Mouse (Mus musculus): Measurements from ENCODE around the gene Entr1. TPM values are rescaled to one million over a fixed set of nuclear protein-coding genes. Genes with fewer than 3 reads are reported as not detected.

Entr1 gene
- 75.3 and 85.5 TPM in 2 replicates for polyA plus RNA-seq (2015; fragmentation: Nextera tagmentation; extraction: Ambion mirVana)

GRCm38 (mm10) chr2:26389154-26389690 lies at the start of gene Entr1, which contains the start of gene Pmpca:
Gene Entr1, minus strand, starts transcription at chr2:26389316.
Gene Pmpca, plus strand, starts transcription at chr2:26389339.
- peak; percentile 94 for ATAC-seq
- H3K4me3 ChIP-seq (ENCODE audit: low read depth, low read length), result peak within 1 kb of the TSS; percentile 99
- H3K4me2 ChIP-seq (replicated peaks; ENCODE audit: low read depth, low read length), result peak within 1 kb of the TSS; percentile 96
- whole genome bisulfite sequencing, result under 1% methylated on average over 42 of the region's 60 CpGs
- H3K27me3 ChIP-seq (replicated peaks; ENCODE audit: insufficient read depth, low read length), result no peaks in the 10 kb centered on the region
- peaks cover 5% of the 10 kb centered on the region; the same call in 1 of the 2 replicates for H3K4me1 ChIP-seq (ENCODE audit: insufficient read depth, low read depth, low read length)
- peak; percentile 91 for DNase-seq (ENCODE audit: low spot score)
- peak within 1 kb of the TSS; percentile 74 for H3K27ac ChIP-seq (ENCODE audit: low read length)
- peak within 1 kb of the TSS; percentile 74 for H3K9ac ChIP-seq (replicated peaks; ENCODE audit: low read depth)
- no peaks in the 10 kb centered on the region for H3K9me3 ChIP-seq (ENCODE audit: low read length)
- TF ChIP-seq EP300 (IDR thresholded peaks at IDR 0.05) (no peak), CTCF (IDR thresholded peaks at IDR 0.05) (no peak)
- peaks cover 34% of the 10 kb centered on the region for H3K36me3 ChIP-seq (ENCODE audit: insufficient read depth, low read length)

DNA sequence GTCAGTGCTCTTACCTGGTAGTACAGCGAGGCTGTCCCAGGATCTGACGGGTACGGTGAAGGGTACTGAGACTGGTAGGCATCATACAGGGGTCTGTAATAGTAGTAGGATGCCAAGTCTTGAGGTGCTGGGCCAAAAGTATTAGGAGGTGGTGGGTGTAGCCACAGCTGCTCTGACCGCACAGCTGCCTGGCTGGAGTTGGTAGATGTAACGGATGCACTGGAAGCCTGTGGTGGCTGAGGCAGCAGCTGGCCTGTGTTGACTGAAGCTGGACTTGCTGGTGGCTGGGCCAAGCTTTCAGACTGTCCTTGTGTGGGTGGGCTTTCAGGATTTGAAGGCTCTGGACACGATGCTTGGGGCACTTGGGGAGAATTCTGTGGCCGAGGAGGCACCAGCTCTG lies 49.3 kb upstream of the Entr1 start:
- Histone ChIP-seq H3K9me3 (ENCODE audit: low read length) (no peaks in the 10 kb centered on the region), H3K4me1 (ENCODE audit: insufficient read depth, low read depth, low read length) (no peaks in the 10 kb centered on the region), H3K9ac (replicated peaks; ENCODE audit: low read depth) (no peak overlapping the region), H3K27me3 (replicated peaks; ENCODE audit: insufficient read depth, low read length) (no peaks in the 10 kb centered on the region), H3K4me3 (ENCODE audit: low read depth, low read length) (no peak overlapping the region), H3K36me3 (ENCODE audit: insufficient read depth, low read length) (peaks cover 37% of the 10 kb centered on the region), H3K4me2 (replicated peaks; ENCODE audit: low read depth, low read length) (no peak overlapping the region), H3K27ac (ENCODE audit: low read length) (no peak overlapping the region)
- ATAC-seq, result no peak
- 87% methylated on average over 7 of the region's 7 CpGs for WGBS
- TF ChIP-seq EP300 (IDR thresholded peaks at IDR 0.05), result no peak
- no peak for TF ChIP-seq CTCF (IDR thresholded peaks at IDR 0.05)
- no peak for DNase-seq (ENCODE audit: low spot score)

GRCm38 (mm10) chr2:26437221-26437620 lies 48.1 kb upstream of the Entr1 start:
- ATAC-seq, result no peak
- 56% methylated on average over 4 of the region's 4 CpGs for WGBS
- TF ChIP-seq EP300 (IDR thresholded peaks at IDR 0.05), result no peak
- Histone ChIP-seq H3K27ac (ENCODE audit: low read length) (no peak overlapping the region), H3K9ac (replicated peaks; ENCODE audit: low read depth) (no peak overlapping the region), H3K4me1 (ENCODE audit: insufficient read depth, low read depth, low read length) (no peaks in the 10 kb centered on the region), H3K4me2 (replicated peaks; ENCODE audit: low read depth, low read length) (no peak overlapping the region), H3K36me3 (ENCODE audit: insufficient read depth, low read length) (peaks cover 37% of the 10 kb centered on the region), H3K4me3 (ENCODE audit: low read depth, low read length) (no peak overlapping the region), H3K27me3 (replicated peaks; ENCODE audit: insufficient read depth, low read length) (no peaks in the 10 kb centered on the region), H3K9me3 (ENCODE audit: low read length) (no peaks in the 10 kb centered on the region)
- no peak for DNase-seq (ENCODE audit: low spot score)

- Histone ChIP-seq H3K4me2 (replicated peaks; ENCODE audit: low read depth, low read length) (no peak overlapping the region), H3K4me1 (ENCODE audit: insufficient read depth, low read depth, low read length) (no peaks in the 10 kb centered on the region), H3K27me3 (replicated peaks; ENCODE audit: insufficient read depth, low read length) (no peaks in the 10 kb centered on the region), H3K36me3 (ENCODE audit: insufficient read depth, low read length) (peaks cover 35% of the 10 kb centered on the region), H3K9me3 (ENCODE audit: low read length) (no peaks in the 10 kb centered on the region), H3K27ac (ENCODE audit: low read length) (no peak overlapping the region), H3K9ac (replicated peaks; ENCODE audit: low read depth) (no peak overlapping the region), H3K4me3 (ENCODE audit: low read depth, low read length) (no peak overlapping the region)
- ATAC-seq (no peak), DNase-seq (ENCODE audit: low spot score) (no peak)
- WGBS, result 88% methylated on average over 7 of the region's 7 CpGs
- TF ChIP-seq CTCF (IDR thresholded peaks at IDR 0.05) (no peak), EP300 (IDR thresholded peaks at IDR 0.05) (no peak)
Measured at GRCm38 (mm10) chr2:26434791-26435572, 45.9 kb upstream of the Entr1 start.

DNA sequence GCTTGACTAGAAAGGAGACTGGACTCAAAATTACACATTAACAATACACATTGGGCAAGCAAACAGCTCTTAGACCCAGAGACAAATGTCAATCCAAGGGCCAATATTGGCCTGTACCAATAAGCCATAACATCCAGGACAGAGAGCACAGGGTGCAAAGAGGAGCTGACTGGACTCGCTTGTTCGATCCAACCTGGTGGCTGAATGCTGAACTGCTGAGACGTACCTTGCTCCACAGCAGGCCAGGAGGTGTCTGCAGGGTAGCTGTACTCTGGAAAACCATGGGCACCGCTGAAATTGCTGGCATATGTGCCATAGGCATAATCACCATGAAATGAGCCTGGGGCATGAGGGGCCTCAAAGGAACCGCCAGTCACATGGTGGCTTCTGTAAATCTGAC lies 40.7 kb upstream of the Entr1 start:
- H3K9ac ChIP-seq (replicated peaks; ENCODE audit: low read depth), result no peak overlapping the region
- H3K4me3 ChIP-seq (ENCODE audit: low read depth, low read length), result no peak overlapping the region
- no peak for ATAC-seq
- DNase-seq (ENCODE audit: low spot score), result no peak
- WGBS, result 94% methylated on average over 5 of the region's 5 CpGs
- no peak overlapping the region for H3K4me2 ChIP-seq (replicated peaks; ENCODE audit: low read depth, low read length)
- peaks cover 62% of the 10 kb centered on the region for H3K36me3 ChIP-seq (ENCODE audit: insufficient read depth, low read length)
- no peaks in the 10 kb centered on the region for H3K9me3 ChIP-seq (ENCODE audit: low read length)
- no peaks in the 10 kb centered on the region for H3K27me3 ChIP-seq (replicated peaks; ENCODE audit: insufficient read depth, low read length)
- H3K4me1 ChIP-seq (ENCODE audit: insufficient read depth, low read depth, low read length), result no peaks in the 10 kb centered on the region
- TF ChIP-seq EP300 (IDR thresholded peaks at IDR 0.05), result no peak
- no peak for TF ChIP-seq CTCF (IDR thresholded peaks at IDR 0.05)
- H3K27ac ChIP-seq (ENCODE audit: low read length), result no peak overlapping the region

GRCm38 (mm10) chr2:26424541-26424940 lies 35.4 kb upstream of the Entr1 start:
- TF ChIP-seq CTCF (IDR thresholded peaks at IDR 0.05), result no peak
- no peak for TF ChIP-seq EP300 (IDR thresholded peaks at IDR 0.05)
- no peaks in the 10 kb centered on the region for H3K27me3 ChIP-seq (replicated peaks; ENCODE audit: insufficient read depth, low read length)
- H3K27ac ChIP-seq (ENCODE audit: low read length), result no peak overlapping the region
- H3K9me3 ChIP-seq (ENCODE audit: low read length), result no peaks in the 10 kb centered on the region
- ATAC-seq, result no peak
- H3K4me1 ChIP-seq (ENCODE audit: insufficient read depth, low read depth, low read length), result no peaks in the 10 kb centered on the region
- DNase-seq (ENCODE audit: low spot score), result no peak
- H3K4me2 ChIP-seq (replicated peaks; ENCODE audit: low read depth, low read length), result no peak overlapping the region
- H3K4me3 ChIP-seq (ENCODE audit: low read depth, low read length), result no peak overlapping the region
- WGBS, result 96% methylated on average over 2 of the region's 2 CpGs
- H3K9ac ChIP-seq (replicated peaks; ENCODE audit: low read depth), result no peak overlapping the region
- H3K36me3 ChIP-seq (ENCODE audit: insufficient read depth, low read length), result peaks cover 80% of the 10 kb centered on the region

All from lung, postnatal 0 days (tissue).